Mouse (Mus musculus): ENCODE data around the gene Nlgn2. TPM values are rescaled to one million over a fixed set of nuclear protein-coding genes. Genes with fewer than 3 reads are reported as not detected.
A peak's percentile ranks its signal among the peaks of the same experiment; 100 is the strongest.

The Nlgn2 gene
- 13.0 and 13.1 TPM in 2 replicates for polyA plus RNA-seq (2016; fragmentation: Nextera tagmentation; extraction: Ambion mirVana)

DNA sequence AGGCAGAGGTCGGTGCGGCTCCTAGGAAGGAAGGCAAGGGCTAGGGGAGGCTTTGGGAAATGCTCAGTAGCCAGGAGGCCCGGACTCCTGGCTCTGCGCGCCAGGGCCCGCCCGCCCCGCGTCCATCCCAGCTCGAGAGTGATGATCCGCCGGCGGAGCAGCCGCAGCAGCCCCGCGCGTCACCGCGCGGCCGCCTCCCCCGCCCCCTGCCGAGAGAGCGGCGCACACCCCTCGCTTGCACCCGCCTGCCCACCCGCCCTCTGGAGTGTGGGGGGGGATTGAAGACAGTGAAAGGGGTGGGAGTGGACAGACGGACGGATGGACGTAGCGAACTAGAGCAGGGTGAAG lies at the start of gene Nlgn2:
TSS of gene Nlgn2 (minus strand) at position 181 of the 348 bp plus-strand sequence.
- WGBS: under 1% methylated on average over 29 of the region's 32 CpGs
- H3K9ac ChIP-seq: peak within 1 kb of the TSS; percentile 87
- no peaks in the 10 kb centered on the region for H3K9me3 ChIP-seq
- peaks cover 37% of the 10 kb centered on the region for H3K4me1 ChIP-seq
- peaks cover 14% of the 10 kb centered on the region for H3K36me3 ChIP-seq
- H3K27ac ChIP-seq: peak within 1 kb of the TSS; percentile 92
- ATAC-seq (ENCODE audit: insufficient number of reproducible peaks, insufficient read depth, low FRiP score, low TSS enrichment): no peak
- H3K27me3 ChIP-seq: no peaks in the 10 kb centered on the region
- H3K4me2 ChIP-seq (replicated peaks): peak within 1 kb of the TSS; percentile 97
- peak within 1 kb of the TSS; percentile 79 for H3K4me3 ChIP-seq

DNA sequence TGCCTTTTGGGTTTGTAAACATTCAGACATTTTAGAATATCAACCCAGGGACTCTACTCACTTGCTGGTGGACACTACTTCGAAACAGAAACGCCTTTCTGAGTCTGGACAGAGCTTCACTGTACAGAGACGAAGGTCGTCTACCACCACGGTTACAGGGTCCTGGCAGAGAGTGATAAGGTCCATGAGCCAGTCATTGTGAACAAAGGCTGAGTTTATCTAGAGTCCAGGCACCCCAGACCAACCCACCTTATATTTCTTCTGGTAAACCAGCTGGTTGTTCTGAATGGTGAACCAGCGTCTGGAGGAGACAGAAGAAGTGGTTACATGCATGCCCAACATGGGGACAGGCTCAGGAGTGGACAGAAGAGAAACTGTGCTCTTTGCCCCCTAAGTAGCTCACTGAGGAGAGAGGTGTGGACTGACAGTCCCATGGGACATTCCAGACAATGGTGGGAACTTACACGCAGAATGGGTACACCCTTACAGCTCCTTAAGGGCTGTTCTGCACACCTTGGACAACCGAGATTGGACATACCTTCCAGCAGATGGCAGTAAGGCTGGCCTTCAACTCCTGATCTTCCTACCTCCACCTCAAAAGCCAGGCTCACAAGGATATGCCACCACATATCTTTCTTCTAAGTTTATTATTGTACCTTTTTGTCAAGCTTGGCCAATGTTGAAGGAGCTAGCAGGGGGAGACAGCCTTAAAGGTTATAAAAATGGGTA lies 49.5 kb upstream of the Nlgn2 start:
- no peaks in the 10 kb centered on the region for H3K36me3 ChIP-seq
- no peak overlapping the region for H3K27ac ChIP-seq
- 70% methylated on average over 8 of the region's 8 CpGs for WGBS
- no peak overlapping the region for H3K4me3 ChIP-seq
- no peaks in the 10 kb centered on the region for H3K4me1 ChIP-seq
- no peak overlapping the region for H3K9ac ChIP-seq
- 0 out of 2 replicates have a peak, but pooled peaks cover 2% of the 10 kb centered on the region for H3K27me3 ChIP-seq
- H3K9me3 ChIP-seq: no peaks in the 10 kb centered on the region
- no peak overlapping the region for H3K4me2 ChIP-seq (replicated peaks)
- ATAC-seq (ENCODE audit: insufficient number of reproducible peaks, insufficient read depth, low FRiP score, low TSS enrichment): no peak

DNA sequence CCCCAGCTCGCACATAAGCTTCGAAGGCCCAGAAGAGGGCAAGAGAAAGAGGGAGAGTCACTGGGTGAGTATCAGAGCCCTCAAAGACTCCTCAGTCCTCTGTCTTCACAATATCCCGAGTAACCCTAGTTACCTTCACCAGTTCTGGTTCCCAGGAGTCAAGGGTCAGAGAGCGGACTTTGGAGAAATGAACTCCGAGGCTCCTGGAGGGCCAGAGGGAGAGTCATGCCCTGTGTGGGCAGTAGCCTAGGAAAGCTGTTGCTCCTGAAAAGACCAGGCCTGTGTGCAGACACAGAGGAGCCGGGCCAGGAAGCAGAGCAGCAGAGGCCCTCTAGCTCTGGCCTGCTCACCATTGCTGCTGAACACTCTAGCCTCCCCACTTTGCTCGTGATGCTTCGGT lies 47.1 kb upstream of the Nlgn2 start:
- Histone ChIP-seq H3K27ac (peak overlapping the region; percentile 8; the same call in 1 of the 2 replicates), H3K27me3 (no peaks in the 10 kb centered on the region), H3K4me3 (no peak overlapping the region), H3K4me2 (replicated peaks) (no peak overlapping the region), H3K9me3 (no peaks in the 10 kb centered on the region), H3K4me1 (peaks cover 7% of the 10 kb centered on the region; the same call in 1 of the 2 replicates), H3K36me3 (no peaks in the 10 kb centered on the region), H3K9ac (no peak overlapping the region)
- no peak for ATAC-seq (ENCODE audit: insufficient number of reproducible peaks, insufficient read depth, low FRiP score, low TSS enrichment)
- 83% methylated on average over 8 of the region's 8 CpGs for WGBS

DNA sequence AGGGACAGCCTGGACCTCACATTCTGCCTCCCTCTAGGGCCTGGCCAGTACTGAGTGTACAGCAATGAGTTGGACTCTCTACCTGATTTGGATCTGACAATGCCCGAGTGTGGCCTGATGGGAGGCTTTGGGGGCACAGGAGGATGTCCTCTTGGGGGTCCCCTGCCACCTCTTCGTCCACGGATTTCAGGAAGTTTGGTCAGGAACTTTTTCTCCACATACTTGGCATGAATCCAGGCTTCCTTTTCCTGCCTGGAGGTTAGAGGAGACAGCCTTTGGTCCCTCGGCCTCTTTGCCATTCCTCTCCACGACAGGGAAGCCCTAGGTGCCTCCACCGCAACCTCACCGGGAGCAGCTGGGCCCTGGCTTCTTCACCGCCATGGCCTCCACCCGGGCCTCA lies 46.7 kb upstream of the Nlgn2 start:
- H3K9ac ChIP-seq: no peak overlapping the region
- peaks cover 11% of the 10 kb centered on the region; the same call in 1 of the 2 replicates for H3K4me1 ChIP-seq
- 76% methylated on average over 9 of the region's 9 CpGs for WGBS
- H3K36me3 ChIP-seq: no peaks in the 10 kb centered on the region
- H3K4me3 ChIP-seq: no peak overlapping the region
- no peak for ATAC-seq (ENCODE audit: insufficient number of reproducible peaks, insufficient read depth, low FRiP score, low TSS enrichment)
- peak overlapping the region; percentile 8; the same call in 1 of the 2 replicates for H3K27ac ChIP-seq
- H3K4me2 ChIP-seq (replicated peaks): no peak overlapping the region
- H3K27me3 ChIP-seq: no peaks in the 10 kb centered on the region
- no peaks in the 10 kb centered on the region for H3K9me3 ChIP-seq

DNA sequence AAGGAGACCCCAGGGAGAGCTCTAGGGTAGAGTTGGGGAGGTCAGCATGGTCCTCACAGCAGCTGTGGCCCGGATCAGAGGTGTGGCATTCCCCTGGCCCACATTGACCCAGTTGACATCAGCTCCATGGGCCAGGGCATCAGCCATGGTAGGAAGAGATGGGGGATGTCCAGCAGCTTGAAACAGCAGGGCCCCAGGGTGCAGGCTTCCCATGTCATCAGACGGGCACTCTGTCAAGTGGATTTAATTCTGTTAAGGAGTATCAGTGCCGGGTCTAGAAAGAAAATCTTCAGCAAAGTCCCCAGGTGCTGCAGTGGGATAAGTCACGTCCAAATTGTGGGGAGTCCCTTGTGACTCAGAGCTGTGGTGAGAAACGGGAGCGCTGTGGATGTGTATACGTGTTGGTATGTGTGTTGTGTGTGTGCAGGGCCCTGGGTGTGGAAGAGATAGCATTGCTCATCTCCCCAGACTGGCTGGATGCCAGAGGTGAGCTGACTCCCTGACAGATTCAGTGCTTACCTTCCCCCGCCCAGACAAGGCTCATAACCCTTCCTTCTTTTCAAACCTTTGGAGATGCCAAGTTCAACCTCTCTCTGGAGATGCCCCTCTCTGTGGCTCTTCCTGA lies 46.1 kb upstream of the Nlgn2 start:
- no peaks in the 10 kb centered on the region for H3K27me3 ChIP-seq
- ATAC-seq (ENCODE audit: insufficient number of reproducible peaks, insufficient read depth, low FRiP score, low TSS enrichment): no peak
- H3K4me2 ChIP-seq (replicated peaks): no peak overlapping the region
- no peaks in the 10 kb centered on the region for H3K9me3 ChIP-seq
- 76% methylated on average over 8 of the region's 8 CpGs for WGBS
- H3K4me1 ChIP-seq: peaks cover 11% of the 10 kb centered on the region; the same call in 1 of the 2 replicates
- H3K9ac ChIP-seq: no peak overlapping the region
- H3K36me3 ChIP-seq: no peaks in the 10 kb centered on the region
- no peak overlapping the region for H3K4me3 ChIP-seq
- H3K27ac ChIP-seq: no peak overlapping the region; the same call in 1 of the 2 replicates

DNA sequence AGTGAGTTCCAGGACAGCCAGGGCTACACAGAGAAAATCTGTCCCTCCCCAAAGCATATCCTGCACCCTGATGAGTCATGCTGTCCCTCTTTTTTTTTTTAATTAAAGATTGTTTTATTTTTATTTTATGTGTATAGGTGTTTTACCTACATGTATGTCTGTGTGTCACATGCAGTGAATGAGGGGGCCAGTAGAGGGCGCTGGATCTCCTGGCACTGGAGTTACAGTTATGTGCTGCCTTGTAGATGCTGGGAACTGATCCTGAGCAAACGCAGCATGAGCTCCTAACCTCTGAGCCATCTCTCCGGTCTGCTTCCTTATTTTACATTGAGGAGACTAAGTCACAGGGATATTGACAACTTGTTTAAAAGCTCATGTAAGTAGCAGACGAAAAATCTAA lies 45.5 kb upstream of the Nlgn2 start:
- Histone ChIP-seq H3K36me3 (no peaks in the 10 kb centered on the region), H3K9ac (no peak overlapping the region), H3K4me3 (no peak overlapping the region), H3K4me2 (replicated peaks) (no peak overlapping the region), H3K9me3 (no peaks in the 10 kb centered on the region), H3K4me1 (peaks cover 11% of the 10 kb centered on the region; the same call in 1 of the 2 replicates), H3K27me3 (no peaks in the 10 kb centered on the region), H3K27ac (no peak overlapping the region; the same call in 1 of the 2 replicates)
- WGBS: 57% methylated on average over 4 of the region's 4 CpGs
- no peak for ATAC-seq (ENCODE audit: insufficient number of reproducible peaks, insufficient read depth, low FRiP score, low TSS enrichment)

DNA sequence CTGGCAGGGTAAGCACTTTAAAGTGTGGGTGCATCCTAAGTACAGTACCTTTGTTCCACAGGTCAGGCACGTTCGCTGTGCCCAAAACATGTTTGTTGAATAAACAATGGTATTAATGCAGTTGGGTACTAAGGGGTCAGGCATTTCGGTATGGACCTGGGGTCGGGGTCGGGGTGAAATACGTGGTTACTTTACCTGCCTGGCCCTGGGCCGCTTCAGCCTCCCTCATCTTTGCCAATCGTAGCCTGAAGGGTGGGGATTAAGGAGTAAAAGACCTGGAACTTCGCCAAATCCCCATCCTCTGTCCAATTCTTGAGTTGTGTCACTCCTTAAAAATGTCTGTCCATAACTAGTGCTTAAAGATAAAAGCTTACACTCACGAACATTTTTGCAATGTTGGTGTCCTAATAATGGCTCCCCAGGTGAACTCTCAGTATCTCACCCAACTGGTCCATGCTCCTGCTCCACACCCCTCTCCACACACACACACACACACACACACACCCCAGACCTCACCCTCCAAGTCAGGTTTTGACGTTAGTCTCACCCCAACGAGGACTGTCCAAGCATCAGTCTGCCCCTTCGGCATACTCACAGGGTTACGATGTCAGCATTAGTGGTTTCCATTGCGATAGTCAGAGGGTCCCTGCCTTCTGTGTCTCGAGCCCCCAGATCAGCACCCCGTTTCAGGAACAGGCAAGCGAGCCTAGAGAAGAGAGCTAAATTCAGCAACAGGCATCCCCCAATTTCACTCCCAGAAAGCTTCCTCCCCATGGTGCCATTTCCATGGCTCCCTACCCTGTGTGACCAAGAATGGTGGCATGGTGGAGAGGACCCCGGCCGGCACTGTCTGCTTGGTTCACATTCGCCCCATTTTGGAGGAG lies 44.4 kb upstream of the Nlgn2 start:
- H3K9me3 ChIP-seq: no peaks in the 10 kb centered on the region
- H3K4me3 ChIP-seq: peak overlapping the region; percentile 49
- peak overlapping the region; percentile 73 for H3K4me2 ChIP-seq (replicated peaks)
- no peaks in the 10 kb centered on the region for H3K36me3 ChIP-seq
- H3K4me1 ChIP-seq: peaks cover 19% of the 10 kb centered on the region; the same call in 1 of the 2 replicates
- no peak for ATAC-seq (ENCODE audit: insufficient number of reproducible peaks, insufficient read depth, low FRiP score, low TSS enrichment)
- 61% methylated on average over 21 of the region's 21 CpGs for WGBS
- H3K27ac ChIP-seq: peak overlapping the region; percentile 83
- H3K27me3 ChIP-seq: no peaks in the 10 kb centered on the region
- H3K9ac ChIP-seq: peak overlapping the region; percentile 54; the same call in 1 of the 2 replicates

DNA sequence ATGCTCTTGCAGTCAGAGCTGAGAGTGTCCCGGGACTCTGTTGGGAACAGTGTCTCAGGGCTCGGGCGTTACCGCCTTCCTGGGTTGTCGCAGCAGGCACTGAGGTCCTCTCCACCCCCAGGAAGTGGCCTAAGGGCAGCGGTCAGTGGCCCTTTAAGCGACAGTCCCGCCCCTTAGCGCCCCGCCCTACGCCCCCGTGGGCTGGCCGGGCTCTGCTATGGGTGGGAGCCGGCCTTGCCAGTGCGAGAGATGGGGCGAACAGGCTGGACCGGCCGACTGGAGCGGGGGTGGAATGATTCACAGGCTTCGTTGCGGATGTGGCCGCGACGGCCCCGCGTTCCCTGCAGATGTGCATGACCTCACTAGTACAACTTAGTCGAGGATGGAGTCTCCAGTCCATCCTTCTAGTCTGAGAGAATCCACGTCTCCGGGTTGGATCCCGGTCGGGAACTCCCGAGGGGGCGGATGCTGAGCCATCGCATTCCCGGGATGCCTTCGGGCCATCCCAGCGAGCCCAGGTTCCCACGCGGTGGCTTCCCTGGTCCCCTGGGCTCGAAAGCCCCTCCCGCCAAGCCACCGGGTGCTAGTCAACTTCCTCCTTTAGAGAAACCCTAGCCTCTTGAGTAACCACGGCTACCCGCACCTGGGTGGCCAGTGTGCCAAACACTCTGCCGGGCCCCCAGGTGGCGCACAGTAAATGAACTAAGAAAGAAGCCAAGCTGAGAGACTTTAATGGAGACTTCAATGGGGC lies 43.4 kb upstream of the Nlgn2 start, which contains the start of gene Kctd11:
TSS of gene Kctd11 (minus strand) at position 554 of the 751 bp plus-strand sequence.
- peak; percentile 79 for ATAC-seq (ENCODE audit: insufficient number of reproducible peaks, insufficient read depth, low FRiP score, low TSS enrichment)
- H3K4me3 ChIP-seq: peak within 1 kb of the TSS; percentile 49
- peak within 1 kb of the TSS; percentile 83 for H3K27ac ChIP-seq
- under 1% methylated on average over 46 of the region's 46 CpGs for WGBS
- H3K4me2 ChIP-seq (replicated peaks): peak within 1 kb of the TSS; percentile 73
- H3K9me3 ChIP-seq: no peaks in the 10 kb centered on the region
- peaks cover 29% of the 10 kb centered on the region for H3K4me1 ChIP-seq
- H3K27me3 ChIP-seq: no peaks in the 10 kb centered on the region
- H3K9ac ChIP-seq: peak within 1 kb of the TSS; percentile 54
- no peaks in the 10 kb centered on the region for H3K36me3 ChIP-seq

DNA sequence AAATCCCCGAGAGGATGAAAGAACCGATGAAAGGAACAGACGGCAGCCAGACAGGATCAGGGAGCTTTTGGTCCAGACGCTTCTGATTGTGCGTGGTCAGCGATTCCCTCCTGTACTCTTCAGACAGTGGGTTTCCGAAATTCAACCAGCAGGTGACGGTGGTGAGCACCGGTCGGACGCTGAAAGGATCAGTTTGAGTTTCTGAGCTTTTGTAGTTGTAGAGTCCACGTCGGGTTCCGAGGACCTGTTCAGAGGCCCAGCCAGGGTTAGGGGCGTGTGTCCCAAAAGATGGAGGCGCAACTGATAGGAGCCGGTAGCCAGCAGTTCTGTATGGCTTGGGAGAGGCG lies 42.9 kb upstream of the Nlgn2 start:
- no peaks in the 10 kb centered on the region for H3K27me3 ChIP-seq
- WGBS: under 1% methylated on average over 18 of the region's 18 CpGs
- H3K4me2 ChIP-seq (replicated peaks): peak overlapping the region; percentile 73
- H3K9me3 ChIP-seq: no peaks in the 10 kb centered on the region
- ATAC-seq (ENCODE audit: insufficient number of reproducible peaks, insufficient read depth, low FRiP score, low TSS enrichment): 0 out of 2 replicates have a peak, but pooled peaks have one; percentile 5
- H3K9ac ChIP-seq: peak overlapping the region; percentile 54
- peak overlapping the region; percentile 83 for H3K27ac ChIP-seq
- H3K4me1 ChIP-seq: peaks cover 34% of the 10 kb centered on the region
- H3K4me3 ChIP-seq: peak overlapping the region; percentile 49
- H3K36me3 ChIP-seq: no peaks in the 10 kb centered on the region

DNA sequence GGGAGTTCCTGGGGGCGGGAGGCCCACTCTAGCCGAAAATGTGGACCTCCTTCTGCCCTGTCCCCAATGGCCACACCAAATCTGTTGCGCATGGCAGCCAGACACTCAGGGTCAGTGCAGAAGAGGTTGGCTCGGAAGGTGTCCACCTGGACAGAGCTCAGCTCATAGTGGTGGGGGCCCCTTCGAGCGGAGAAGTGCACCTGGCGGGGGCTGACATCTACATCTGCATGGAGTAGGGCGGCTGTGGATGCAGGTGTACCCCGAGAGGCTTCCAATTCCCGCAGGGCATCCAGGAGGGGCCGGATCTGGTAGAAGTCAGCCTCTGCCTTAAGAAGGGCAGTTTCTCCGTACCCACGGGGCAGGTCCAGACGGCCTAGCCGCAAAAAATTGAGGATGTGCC lies 42.1 kb upstream of the Nlgn2 start:
- H3K9me3 ChIP-seq: no peaks in the 10 kb centered on the region
- H3K9ac ChIP-seq: peak overlapping the region; percentile 54; the same call in 1 of the 2 replicates
- no peak overlapping the region for H3K27ac ChIP-seq
- 57% methylated on average over 15 of the region's 15 CpGs for WGBS
- ATAC-seq (ENCODE audit: insufficient number of reproducible peaks, insufficient read depth, low FRiP score, low TSS enrichment): no peak
- H3K4me3 ChIP-seq: peak overlapping the region; percentile 49
- no peaks in the 10 kb centered on the region for H3K36me3 ChIP-seq
- H3K4me1 ChIP-seq: peaks cover 34% of the 10 kb centered on the region
- H3K4me2 ChIP-seq (replicated peaks): peak overlapping the region; percentile 73
- H3K27me3 ChIP-seq: no peaks in the 10 kb centered on the region

DNA sequence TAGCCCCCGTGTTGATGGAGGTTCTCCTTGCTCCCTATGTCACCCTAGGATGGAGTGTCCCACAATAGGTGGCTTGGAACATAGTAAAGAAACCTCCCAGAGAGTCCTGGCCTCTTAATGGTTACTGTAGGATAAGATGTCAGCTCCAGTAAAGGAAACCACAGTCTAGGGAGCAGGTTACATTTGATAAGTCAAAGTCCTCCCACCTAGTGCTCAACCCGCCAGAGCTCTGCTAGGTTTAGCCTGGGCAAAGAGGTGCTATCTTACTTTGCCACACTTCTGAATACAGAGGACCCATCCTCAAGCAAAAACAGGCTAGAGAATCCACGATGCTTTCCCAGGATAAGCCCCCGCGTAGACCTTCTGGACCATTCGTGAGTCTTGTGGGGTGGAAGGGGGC lies 41.4 kb upstream of the Nlgn2 start:
- no peaks in the 10 kb centered on the region for H3K36me3 ChIP-seq
- peaks cover 34% of the 10 kb centered on the region for H3K4me1 ChIP-seq
- no peak overlapping the region for H3K9ac ChIP-seq
- ATAC-seq (ENCODE audit: insufficient number of reproducible peaks, insufficient read depth, low FRiP score, low TSS enrichment): no peak
- H3K27me3 ChIP-seq: no peaks in the 10 kb centered on the region
- WGBS: 88% methylated on average over 6 of the region's 6 CpGs
- H3K9me3 ChIP-seq: no peaks in the 10 kb centered on the region
- H3K4me2 ChIP-seq (replicated peaks): 0 out of 2 replicates have a peak overlapping the region, but pooled peaks have one; percentile 73
- no peak overlapping the region for H3K27ac ChIP-seq
- H3K4me3 ChIP-seq: no peak overlapping the region
